Comparison of ENCODE assay signal across 9 mouse cellular contexts in genomic region chr4:126750863-126751555, GRCm38 (mm10). TPM values are rescaled to one million over a fixed set of nuclear protein-coding genes. Genes with fewer than 3 reads are reported as not detected.
A peak's percentile ranks its signal among the peaks of the same experiment; 100 is the strongest.
DNase-seq lines count a peak whose midpoint lies in the region; ATAC-seq and TF ChIP-seq lines count a peak whose summit lies in the region.
"Had no signal": no experiment of that assay in that cellular context is flagged by ENCODE, and none has a peak within 500 bp of the region (broad histone marks: within the 10 kb centered on the region; RNA-seq: fewer than 3 reads in every experiment).

No protein-coding gene starts in this region.

- H3K4me1 ChIP-seq in limb, embryonic 12.5 days (replicated peaks), result peaks cover 35% of the 10 kb centered on the region
- H3K4me1 ChIP-seq in limb, embryonic 10.5 days, result peaks cover 53% of the 10 kb centered on the region
- H3K4me1 ChIP-seq in embryonic facial prominence, embryonic 14.5 days (ENCODE audit: control insufficient read depth, insufficient read depth, low read length), result peaks cover 28% of the 10 kb centered on the region
- H3K4me1 ChIP-seq in hindbrain, embryonic 15.5 days (replicated peaks), result peaks cover 59% of the 10 kb centered on the region
- peaks cover 46% of the 10 kb centered on the region for H3K4me1 ChIP-seq in neural tube, embryonic 12.5 days
- 0 out of 2 replicates have a peak, but pooled peaks cover 3% of the 10 kb centered on the region for H3K4me1 ChIP-seq in kidney, adult 2 months (ENCODE audit: control insufficient read depth, insufficient read depth, low read length)

- H3K27me3 ChIP-seq in limb, embryonic 12.5 days, result no peaks in the 10 kb centered on the region
- H3K27me3 ChIP-seq in limb, embryonic 10.5 days (ENCODE audit: low read depth, poor library complexity, severe bottlenecking), result no peaks in the 10 kb centered on the region
- H3K27me3 ChIP-seq in embryonic facial prominence, embryonic 14.5 days (replicated peaks; ENCODE audit: control insufficient read depth, insufficient read depth, low read length), result no peaks in the 10 kb centered on the region
- H3K27me3 ChIP-seq in hindbrain, embryonic 15.5 days, result no peaks in the 10 kb centered on the region
- H3K27me3 ChIP-seq in neural tube, embryonic 12.5 days (replicated peaks), result no peaks in the 10 kb centered on the region
- no peaks in the 10 kb centered on the region for H3K27me3 ChIP-seq in kidney, adult 2 months (replicated peaks; ENCODE audit: control insufficient read depth, insufficient read depth, low read length)
- H3K27me3 ChIP-seq: liver, embryonic 15.5 days had no signal

- no peak for TF ChIP-seq CTCF in kidney, adult 2 months (conservative IDR thresholded peaks at IDR 0.05; ENCODE audit: insufficient read depth, insufficient read length, low read depth, low read length)

- H3K36me3 ChIP-seq in limb, embryonic 12.5 days, result peaks cover 47% of the 10 kb centered on the region
- peaks cover 51% of the 10 kb centered on the region for H3K36me3 ChIP-seq in limb, embryonic 10.5 days
- H3K36me3 ChIP-seq in embryonic facial prominence, embryonic 14.5 days (ENCODE audit: control insufficient read depth, insufficient read depth, low read length), result peaks cover 37% of the 10 kb centered on the region
- peaks cover 27% of the 10 kb centered on the region for H3K36me3 ChIP-seq in hindbrain, embryonic 15.5 days
- peaks cover 40% of the 10 kb centered on the region for H3K36me3 ChIP-seq in neural tube, embryonic 12.5 days
- H3K36me3 ChIP-seq in kidney, adult 2 months (ENCODE audit: control insufficient read depth, insufficient read depth, low read length), result no peaks in the 10 kb centered on the region; the same call in 1 of the 2 replicates

- no peak overlapping the region for H3K27ac ChIP-seq in limb, embryonic 12.5 days
- H3K27ac ChIP-seq in limb, embryonic 10.5 days, result no peak overlapping the region
- no peak overlapping the region for H3K27ac ChIP-seq in embryonic facial prominence, embryonic 14.5 days (replicated peaks; ENCODE audit: low read depth, low read length)
- no peak overlapping the region for H3K27ac ChIP-seq in hindbrain, embryonic 15.5 days (replicated peaks)
- no peak overlapping the region for H3K27ac ChIP-seq in neural tube, embryonic 12.5 days
- H3K27ac ChIP-seq in kidney, adult 2 months (ENCODE audit: insufficient read depth, low read depth, low read length), result no peak overlapping the region
- H3K27ac ChIP-seq: liver, embryonic 15.5 days had no signal

- H3K4me2 ChIP-seq in limb, embryonic 12.5 days, result peak overlapping the region; percentile 98
- peak overlapping the region; percentile 99 for H3K4me2 ChIP-seq in embryonic facial prominence, embryonic 14.5 days (ENCODE audit: low read depth, low read length)
- peak overlapping the region; percentile 95 for H3K4me2 ChIP-seq in hindbrain, embryonic 15.5 days
- H3K4me2 ChIP-seq in neural tube, embryonic 12.5 days (replicated peaks), result peak overlapping the region; percentile 84

- no peak overlapping the region for H3K4me3 ChIP-seq in limb, embryonic 12.5 days (replicated peaks)
- no peak overlapping the region for H3K4me3 ChIP-seq in limb, embryonic 10.5 days
- H3K4me3 ChIP-seq in embryonic facial prominence, embryonic 14.5 days (ENCODE audit: low read depth, low read length), result no peak overlapping the region
- peak overlapping the region; percentile 75 for H3K4me3 ChIP-seq in hindbrain, embryonic 15.5 days
- no peak overlapping the region for H3K4me3 ChIP-seq in neural tube, embryonic 12.5 days
- no peak overlapping the region for H3K4me3 ChIP-seq in kidney, adult 2 months (ENCODE audit: insufficient read depth, low read depth, low read length)

- H3K9me3 ChIP-seq in limb, embryonic 12.5 days, result no peaks in the 10 kb centered on the region
- no peaks in the 10 kb centered on the region for H3K9me3 ChIP-seq in limb, embryonic 10.5 days (replicated peaks)
- no peaks in the 10 kb centered on the region for H3K9me3 ChIP-seq in embryonic facial prominence, embryonic 14.5 days (ENCODE audit: control insufficient read depth, low read length)
- H3K9me3 ChIP-seq in hindbrain, embryonic 15.5 days, result no peaks in the 10 kb centered on the region
- no peaks in the 10 kb centered on the region for H3K9me3 ChIP-seq in neural tube, embryonic 12.5 days
- H3K9me3 ChIP-seq: heart, embryonic 10.5 days; liver, embryonic 15.5 days had no signal

- peak overlapping the region; percentile 71; the same call in 1 of the 2 replicates for H3K9ac ChIP-seq in limb, embryonic 12.5 days (replicated peaks)
- no peak overlapping the region for H3K9ac ChIP-seq in embryonic facial prominence, embryonic 14.5 days (ENCODE audit: low read depth, low read length)
- peak overlapping the region; percentile 81; the same call in 1 of the 2 replicates for H3K9ac ChIP-seq in hindbrain, embryonic 15.5 days
- no peak overlapping the region for H3K9ac ChIP-seq in neural tube, embryonic 12.5 days
- H3K9ac ChIP-seq: liver, embryonic 15.5 days had no signal

- DNase-seq in limb, embryonic 10.5 days (ENCODE audit: low spot score), result no peak
- DNase-seq in embryonic facial prominence, embryonic 14.5 days (ENCODE audit: low spot score), result no peak
- DNase-seq in B cell, adult 2 months, result no peak
- DNase-seq in kidney, adult 2 months, result no peak

- WGBS in limb, embryonic 12.5 days, result 78% methylated on average over 8 of the region's 8 CpGs
- 84% methylated on average over 8 of the region's 8 CpGs for WGBS in limb, embryonic 10.5 days
- WGBS in embryonic facial prominence, embryonic 14.5 days, result 65% methylated on average over 8 of the region's 8 CpGs
- WGBS in hindbrain, embryonic 15.5 days, result 71% methylated on average over 8 of the region's 8 CpGs
- WGBS in neural tube, embryonic 12.5 days, result 84% methylated on average over 8 of the region's 8 CpGs
- 90% methylated on average over 8 of the region's 8 CpGs for WGBS in kidney, adult 2 months

- TF ChIP-seq POLR2A in kidney, adult 2 months (IDR thresholded peaks at IDR 0.05; ENCODE audit: low read depth, low read length), result no peak

- ATAC-seq in limb, embryonic 12.5 days (ENCODE audit: insufficient number of reproducible peaks, insufficient read depth, low FRiP score, low TSS enrichment, low read depth), result no peak
- no peak for ATAC-seq in embryonic facial prominence, embryonic 14.5 days (ENCODE audit: low read depth)
- ATAC-seq in hindbrain, embryonic 15.5 days (ENCODE audit: low FRiP score, low read depth), result no peak
- no peak for ATAC-seq in neural tube, embryonic 12.5 days (ENCODE audit: low FRiP score, low read depth)

RNA-seq across cellular contexts. Expression of gene Ncdn, which starts 2.2 kb away (rescaled TPM):
- 33.5 and 35.8 TPM in 2 replicates for polyA plus RNA-seq in limb, embryonic 12.5 days (2016; fragmentation: Nextera tagmentation; extraction: Ambion mirVana)
- 37.7 and 41.3 TPM in 2 replicates for polyA plus RNA-seq in limb, embryonic 10.5 days (2016; fragmentation: Nextera tagmentation; extraction: Ambion mirVana)
- 28.4 and 31.1 TPM in 2 replicates for polyA plus RNA-seq in embryonic facial prominence, embryonic 14.5 days (2014; fragmentation: Nextera tagmentation; extraction: Ambion mirVana)
- 130 and 146 TPM in 2 replicates for polyA plus RNA-seq in hindbrain, embryonic 15.5 days (2015; fragmentation: Nextera tagmentation; extraction: Ambion mirVana)
- polyA plus RNA-seq in neural tube, embryonic 12.5 days (2016; fragmentation: Nextera tagmentation; extraction: Ambion mirVana), result 60.5 and 64.8 TPM in 2 replicates
- 26.0 and 27.7 TPM in 2 replicates for polyA plus RNA-seq in kidney, adult 2 months (2012; rRNA removed)

RNA-seq across cellular contexts. Expression of gene AU040320, which starts 2.3 kb away (rescaled TPM):
- 15.7 and 17.4 TPM in 2 replicates for polyA plus RNA-seq in limb, embryonic 12.5 days (2016; fragmentation: Nextera tagmentation; extraction: Ambion mirVana)
- polyA plus RNA-seq in limb, embryonic 10.5 days (2016; fragmentation: Nextera tagmentation; extraction: Ambion mirVana), result 18.7 and 19.8 TPM in 2 replicates
- polyA plus RNA-seq in embryonic facial prominence, embryonic 14.5 days (2014; fragmentation: Nextera tagmentation; extraction: Ambion mirVana), result 18.8 and 20.8 TPM in 2 replicates
- polyA plus RNA-seq in hindbrain, embryonic 15.5 days (2015; fragmentation: Nextera tagmentation; extraction: Ambion mirVana), result 39.5 and 41.4 TPM in 2 replicates
- 37.0 and 39.6 TPM in 2 replicates for polyA plus RNA-seq in neural tube, embryonic 12.5 days (2016; fragmentation: Nextera tagmentation; extraction: Ambion mirVana)
- 55.4 and 56.6 TPM in 2 replicates for polyA plus RNA-seq in kidney, adult 2 months (2012; rRNA removed)

RNA-seq across cellular contexts. Expression of gene Tfap2e, which starts 15.0 kb away (rescaled TPM):
- polyA plus RNA-seq in limb, embryonic 12.5 days (2016; fragmentation: Nextera tagmentation; extraction: Ambion mirVana), result not detected in 2 replicates
- not detected in 2 replicates for polyA plus RNA-seq in limb, embryonic 10.5 days (2016; fragmentation: Nextera tagmentation; extraction: Ambion mirVana)
- 0.22 and 0.78 TPM in 2 replicates for polyA plus RNA-seq in embryonic facial prominence, embryonic 14.5 days (2014; fragmentation: Nextera tagmentation; extraction: Ambion mirVana)
- 0.32 and 0.51 TPM in 2 replicates for polyA plus RNA-seq in hindbrain, embryonic 15.5 days (2015; fragmentation: Nextera tagmentation; extraction: Ambion mirVana)
- polyA plus RNA-seq in neural tube, embryonic 12.5 days (2016; fragmentation: Nextera tagmentation; extraction: Ambion mirVana), result 0.33 and 0.38 TPM in 2 replicates
- not detected in 2 replicates for polyA plus RNA-seq in kidney, adult 2 months (2012; rRNA removed)
- polyA plus RNA-seq: heart, embryonic 10.5 days; liver, embryonic 15.5 days had no signal

Comparison
In these comparisons a context has a peak if more than half of its experiments do, and no peak if none do; other contexts are left out.
1. H3K9ac ChIP-seq: peak in limb, embryonic 12.5 days (single experiment) and hindbrain, embryonic 15.5 days (single experiment); none in embryonic facial prominence, embryonic 14.5 days (single experiment) and neural tube, embryonic 12.5 days (single experiment).
2. Peak in every context shown above with its lines, with median percentiles within 50 percentile points of each other: H3K4me2 ChIP-seq.